Mouse (Mus musculus) liver, postnatal 0 days (tissue): ENCODE results near the gene Ate1.

Source experiments
- CTCF ChIP-seq: sonication (generic); IDR thresholded peaks from 2 replicates; pipeline ENCODE4 v1.5.1; 2016; ENCODE audit warnings: antibody characterized with exemption, low read depth
- EP300 ChIP-seq: IDR thresholded peaks from 2 replicates; pipeline ENCODE4 v1.6.1; 2016; ENCODE audit warnings: antibody characterized with exemption, low read depth, mild to moderate bottlenecking

DNA sequence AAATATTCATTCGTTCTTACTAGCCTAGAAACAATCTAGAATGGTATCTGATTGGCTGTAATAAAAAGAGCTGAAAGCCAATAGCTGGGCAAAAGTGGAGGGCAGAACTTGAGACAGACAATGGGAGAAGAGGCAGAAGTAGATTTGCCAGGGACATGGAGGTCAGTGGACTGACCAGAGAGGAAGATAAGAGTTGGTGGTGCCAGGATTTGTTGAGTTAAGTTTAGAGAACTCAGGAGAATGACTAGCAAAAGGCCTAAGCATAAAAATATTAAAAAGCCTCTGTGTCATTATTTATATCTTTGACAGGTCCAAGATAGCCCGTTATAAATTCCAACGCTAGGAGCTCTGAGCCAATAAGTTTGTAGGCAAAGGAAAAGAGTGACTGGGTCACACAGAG is 65.9 kb downstream of the Ate1 start:
- no peak for TF ChIP-seq EP300
- no peak for TF ChIP-seq CTCF
